Mouse (Mus musculus): ENCODE measurements at regions not wholly inside any gene's neighbourhood (a gene's known extent, or its start where the extent isn't known, plus 50 kb on each side); places are given as distances from the start of the nearest gene placed in this dataset.

GRCm38 (mm10) chr11:45087186-45087915 is 470.2 kb downstream of the Ebf1 start:
- no peaks in the 10 kb centered on the region for H3K27me3 ChIP-seq (ENCODE audit: control insufficient read depth, insufficient read depth, low read length)
- no peaks in the 10 kb centered on the region for H3K36me3 ChIP-seq (ENCODE audit: control insufficient read depth, insufficient read depth, low read length)
- H3K4me1 ChIP-seq (ENCODE audit: control insufficient read depth, insufficient read depth, low read length) = peaks cover 6% of the 10 kb centered on the region
- no peak overlapping the region for H3K9ac ChIP-seq (ENCODE audit: low read depth, low read length)
- WGBS = 16% methylated on average over 5 of the region's 5 CpGs
- peak; percentile 94 for DNase-seq (ENCODE audit: extremely low read depth, low read depth, low spot score)
- no peak overlapping the region for H3K4me3 ChIP-seq (ENCODE audit: insufficient read depth, low read depth, low read length)
- TF ChIP-seq CTCF (IDR thresholded peaks at IDR 0.05; ENCODE audit: low read depth, low read length) = no peak
- no peak for TF ChIP-seq POLR2A (IDR thresholded peaks at IDR 0.05; ENCODE audit: extremely low read depth, insufficient read depth, low read length)
- H3K27ac ChIP-seq (replicated peaks; ENCODE audit: insufficient read depth, low read depth, low read length) = peak overlapping the region; percentile 48; the same call in 1 of the 2 replicates
- H3K79me2 ChIP-seq (ENCODE audit: control insufficient read depth, insufficient read depth, low read length) = no peaks in the 10 kb centered on the region

GRCm38 (mm10) chr11:45088286-45088685 is 471.2 kb downstream of the Ebf1 start:
- Histone ChIP-seq H3K4me1 (ENCODE audit: control insufficient read depth, insufficient read depth, low read length) (peaks cover 6% of the 10 kb centered on the region), H3K9ac (ENCODE audit: low read depth, low read length) (no peak overlapping the region), H3K27me3 (ENCODE audit: control insufficient read depth, insufficient read depth, low read length) (no peaks in the 10 kb centered on the region), H3K36me3 (ENCODE audit: control insufficient read depth, insufficient read depth, low read length) (no peaks in the 10 kb centered on the region), H3K79me2 (ENCODE audit: control insufficient read depth, insufficient read depth, low read length) (no peaks in the 10 kb centered on the region), H3K27ac (replicated peaks; ENCODE audit: insufficient read depth, low read depth, low read length) (no peak overlapping the region), H3K4me3 (ENCODE audit: insufficient read depth, low read depth, low read length) (no peak overlapping the region)
- no peak for TF ChIP-seq POLR2A (IDR thresholded peaks at IDR 0.05; ENCODE audit: extremely low read depth, insufficient read depth, low read length)
- no peak for TF ChIP-seq CTCF (IDR thresholded peaks at IDR 0.05; ENCODE audit: low read depth, low read length)
- 20% methylated on average over 1 of the region's 1 CpGs for WGBS
- peak; percentile 37 for DNase-seq (ENCODE audit: extremely low read depth, low read depth, low spot score)

- DNase-seq (ENCODE audit: extremely low read depth, low read depth, low spot score) = no peak
- Histone ChIP-seq H3K4me3 (ENCODE audit: insufficient read depth, low read depth, low read length) (no peak overlapping the region), H3K27ac (replicated peaks; ENCODE audit: insufficient read depth, low read depth, low read length) (no peak overlapping the region), H3K79me2 (ENCODE audit: control insufficient read depth, insufficient read depth, low read length) (no peaks in the 10 kb centered on the region), H3K36me3 (ENCODE audit: control insufficient read depth, insufficient read depth, low read length) (no peaks in the 10 kb centered on the region), H3K27me3 (ENCODE audit: control insufficient read depth, insufficient read depth, low read length) (no peaks in the 10 kb centered on the region), H3K9ac (ENCODE audit: low read depth, low read length) (no peak overlapping the region), H3K4me1 (ENCODE audit: control insufficient read depth, insufficient read depth, low read length) (peaks cover 6% of the 10 kb centered on the region)
- 86% methylated on average over 3 of the region's 3 CpGs for WGBS
- no peak for TF ChIP-seq POLR2A (IDR thresholded peaks at IDR 0.05; ENCODE audit: extremely low read depth, insufficient read depth, low read length)
- TF ChIP-seq CTCF (IDR thresholded peaks at IDR 0.05; ENCODE audit: low read depth, low read length) = no peak
These were observed 472.4 kb downstream of the Ebf1 start for GRCm38 (mm10) chr11:45089561-45089960.

- no peak overlapping the region for H3K27ac ChIP-seq (replicated peaks; ENCODE audit: insufficient read depth, low read depth, low read length)
- H3K36me3 ChIP-seq (ENCODE audit: control insufficient read depth, insufficient read depth, low read length) = no peaks in the 10 kb centered on the region
- H3K27me3 ChIP-seq (ENCODE audit: control insufficient read depth, insufficient read depth, low read length) = no peaks in the 10 kb centered on the region
- no peak overlapping the region for H3K4me3 ChIP-seq (ENCODE audit: insufficient read depth, low read depth, low read length)
- no peaks in the 10 kb centered on the region for H3K4me1 ChIP-seq (ENCODE audit: control insufficient read depth, insufficient read depth, low read length)
- TF ChIP-seq POLR2A (IDR thresholded peaks at IDR 0.05; ENCODE audit: extremely low read depth, insufficient read depth, low read length) (no peak), CTCF (IDR thresholded peaks at IDR 0.05; ENCODE audit: low read depth, low read length) (no peak)
- WGBS = 87% methylated on average over 12 of the region's 12 CpGs
- no peaks in the 10 kb centered on the region for H3K79me2 ChIP-seq (ENCODE audit: control insufficient read depth, insufficient read depth, low read length)
- H3K9ac ChIP-seq (ENCODE audit: low read depth, low read length) = no peak overlapping the region
- no peak for DNase-seq (ENCODE audit: extremely low read depth, low read depth, low spot score)
These were observed 486.6 kb downstream of the Ebf1 start for GRCm38 (mm10) chr11:45103498-45104336.

GRCm38 (mm10) chr11:45116702-45117101 is 499.6 kb downstream of the Ebf1 start:
- Histone ChIP-seq H3K4me3 (ENCODE audit: insufficient read depth, low read depth, low read length) (no peak overlapping the region), H3K27me3 (ENCODE audit: control insufficient read depth, insufficient read depth, low read length) (no peaks in the 10 kb centered on the region), H3K79me2 (ENCODE audit: control insufficient read depth, insufficient read depth, low read length) (no peaks in the 10 kb centered on the region), H3K27ac (replicated peaks; ENCODE audit: insufficient read depth, low read depth, low read length) (no peak overlapping the region), H3K4me1 (ENCODE audit: control insufficient read depth, insufficient read depth, low read length) (no peaks in the 10 kb centered on the region), H3K36me3 (ENCODE audit: control insufficient read depth, insufficient read depth, low read length) (no peaks in the 10 kb centered on the region), H3K9ac (ENCODE audit: low read depth, low read length) (no peak overlapping the region)
- DNase-seq (ENCODE audit: extremely low read depth, low read depth, low spot score) = peak; percentile 2
- 96% methylated on average over 1 of the region's 1 CpGs for WGBS
- TF ChIP-seq CTCF (IDR thresholded peaks at IDR 0.05; ENCODE audit: low read depth, low read length) (no peak), POLR2A (IDR thresholded peaks at IDR 0.05; ENCODE audit: extremely low read depth, insufficient read depth, low read length) (no peak)
